23 mouse cellular contexts compared by ENCODE assay signal in the genomic region with DNA sequence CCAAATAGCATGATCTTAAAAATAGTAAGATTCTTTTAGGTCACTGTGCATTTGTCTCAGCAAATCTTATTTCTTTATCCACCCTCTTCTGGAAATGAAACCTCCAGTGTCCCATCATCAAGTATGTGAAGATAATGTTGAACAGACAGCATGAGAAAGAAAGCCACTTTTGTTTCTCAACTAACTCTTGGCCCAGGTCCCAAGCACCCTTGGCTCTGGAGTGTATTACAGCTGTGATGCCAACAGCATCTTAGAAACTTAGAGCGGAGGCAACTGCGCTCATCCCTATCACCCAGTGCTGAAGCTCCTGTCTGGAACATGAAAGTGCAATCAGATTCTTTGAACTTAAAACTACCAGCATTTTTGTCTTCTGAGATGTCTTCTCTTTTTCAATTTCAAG. TPM values are rescaled to one million over a fixed set of nuclear protein-coding genes. Genes with fewer than 3 reads are reported as not detected.
DNase-seq lines count a peak whose midpoint lies in the region; ATAC-seq and TF ChIP-seq lines count a peak whose summit lies in the region.
"Had no signal": no experiment of that assay in that cellular context is flagged by ENCODE, and none has a peak within 500 bp of the region (broad histone marks: within the 10 kb centered on the region; RNA-seq: fewer than 3 reads in every experiment).

No protein-coding gene starts in this region.

- 80% methylated on average over 2 of the region's 2 CpGs for WGBS in heart, embryonic 10.5 days
- WGBS in heart, adult 2 months = 66% methylated on average over 2 of the region's 2 CpGs

- ATAC-seq in megakaryocyte-erythroid progenitor cell, adult 5-6 weeks (replicated peaks; ENCODE audit: low FRiP score, low TSS enrichment, poor library complexity, severe bottlenecking) = no peak
- ATAC-seq: hindbrain, embryonic 16.5 days; intestine, postnatal 0 days; midbrain, embryonic 16.5 days had no signal

- no peaks in the 10 kb centered on the region for H3K4me1 ChIP-seq in heart, embryonic 10.5 days
- H3K4me1 ChIP-seq in heart, adult 2 months (ENCODE audit: control insufficient read depth, insufficient read depth, low read length) = no peaks in the 10 kb centered on the region
- H3K4me1 ChIP-seq: forebrain, embryonic 10.5 days; kidney, embryonic 15.5 days; limb, embryonic 13.5 days; liver, embryonic 13.5 days had no signal

- intact Hi-C loops in heart, adult 2 months (cut with DNase I) = no loop called here

- H3K9ac ChIP-seq in heart, adult 2 months (ENCODE audit: low read depth, low read length) = no peak overlapping the region
- H3K9ac ChIP-seq: heart, embryonic 15.5 days; kidney, embryonic 15.5 days; limb, embryonic 13.5 days; liver, embryonic 13.5 days had no signal

- TF ChIP-seq CTCF in heart, adult 2 months (IDR thresholded peaks at IDR 0.05) = no peak

- no peak overlapping the region for H3K4me3 ChIP-seq in heart, embryonic 10.5 days
- no peak overlapping the region for H3K4me3 ChIP-seq in heart, adult 2 months
- H3K4me3 ChIP-seq: forebrain, embryonic 10.5 days; heart, embryonic 15.5 days; kidney, embryonic 15.5 days; limb, embryonic 13.5 days; liver, embryonic 13.5 days; megakaryocyte, embryonic 14.5 days had no signal

- H3K36me3 ChIP-seq in heart, embryonic 10.5 days = no peaks in the 10 kb centered on the region; the same call in 1 of the 2 replicates
- peaks cover 3% of the 10 kb centered on the region; the same call in 1 of the 2 replicates for H3K36me3 ChIP-seq in heart, adult 2 months (ENCODE audit: control insufficient read depth, insufficient read depth, low read length)

- no peak for TF ChIP-seq POLR2A in heart, adult 2 months (IDR thresholded peaks at IDR 0.05; ENCODE audit: insufficient read depth, low read depth, low read length)

- DNase-seq in cerebellum, postnatal 10 days = peak; percentile 40 to 60
- DNase-seq in cerebellum, adult 18-20 months = no peak
- DNase-seq in heart, embryonic 10.5 days (ENCODE audit: low spot score) = peak; percentile 20
- DNase-seq in heart, adult 2 months = no peak
- peak; percentile 26 for DNase-seq in 3T3-L1 (ENCODE audit: low read depth, low spot score)
- DNase-seq in brain, adult 2 months (ENCODE audit: low read depth, low spot score) = peak; percentile 37
- DNase-seq: adrenal gland, postnatal 25 days; cerebellum, adult 2 months; heart, postnatal 4 days; liver, embryonic 13.5 days; right cerebral cortex, postnatal 4 days; thymus, postnatal 14 days had no signal

- H3K9me3 ChIP-seq in heart, embryonic 10.5 days = no peaks in the 10 kb centered on the region
- H3K9me3 ChIP-seq: forebrain, embryonic 10.5 days; heart, embryonic 15.5 days; kidney, embryonic 15.5 days; limb, embryonic 13.5 days; liver, embryonic 13.5 days; megakaryocyte, embryonic 14.5 days had no signal

- H3K27ac ChIP-seq in heart, embryonic 10.5 days = no peak overlapping the region
- no peak overlapping the region for H3K27ac ChIP-seq in heart, adult 2 months
- H3K27ac ChIP-seq: forebrain, embryonic 10.5 days; heart, embryonic 15.5 days; kidney, embryonic 15.5 days; limb, embryonic 13.5 days; liver, embryonic 13.5 days; stomach, postnatal 0 days had no signal

- no peak for TF ChIP-seq EP300 in heart, adult 2 months (IDR thresholded peaks at IDR 0.05; ENCODE audit: insufficient read depth, low read depth, low read length)

- no peaks in the 10 kb centered on the region for H3K79me2 ChIP-seq in heart, adult 2 months (replicated peaks; ENCODE audit: control insufficient read depth, insufficient read depth, low read length)

- H3K27me3 ChIP-seq in heart, embryonic 10.5 days (ENCODE audit: insufficient read depth, poor library complexity, severe bottlenecking) = no peaks in the 10 kb centered on the region
- H3K27me3 ChIP-seq in heart, adult 2 months (ENCODE audit: control insufficient read depth, insufficient read depth, low read length) = no peaks in the 10 kb centered on the region
- H3K27me3 ChIP-seq: CH12.LX; heart, embryonic 15.5 days; kidney, embryonic 15.5 days; limb, embryonic 13.5 days; liver, embryonic 13.5 days; megakaryocyte, embryonic 14.5 days had no signal

RNA-seq across cellular contexts. Expression of gene Nt5e, which starts 42.7 kb away (rescaled TPM):
- 1.9 and 2.4 TPM in 2 replicates for polyA plus RNA-seq in heart, embryonic 10.5 days (2016; fragmentation: Nextera tagmentation; extraction: Ambion mirVana)
- 10 to 100 TPM; 13.4 to 15.5 TPM for total RNA-seq in heart, adult 2 months (2021)
- polyA plus RNA-seq in heart, adult 2 months (2012; rRNA removed) = 8.1 and 11.1 TPM in 2 replicates
- total RNA-seq in megakaryocyte-erythroid progenitor cell, adult 5-6 weeks (2014; fragmentation: Nextera tagmentation) = 0.83 and 1.5 TPM in 2 replicates
- total RNA-seq in megakaryocyte-erythroid progenitor cell, adult 5-6 weeks (2017) = 0.47 TPM in 1 of 2 replicates, not detected in the other

Comparison
In these comparisons a context has a peak if more than half of its experiments do, and no peak if none do; other contexts are left out.
1. DNase-seq: peak in cerebellum, postnatal 10 days (2 of 2), heart, embryonic 10.5 days (single experiment), 3T3-L1 (single experiment) and brain, adult 2 months (single experiment); none in cerebellum, adult 18-20 months (0 of 2) and heart, adult 2 months (0 of 2).
2. RNA of gene Nt5e, which starts 42.7 kb away (total RNA-seq): 13.4 to 15.5 TPM in heart, adult 2 months; 0.47 to 1.5 TPM in megakaryocyte-erythroid progenitor cell, adult 5-6 weeks; every median in the first group is over 4 times any median in the second.